Mouse (Mus musculus) liver, embryonic 14.5 days (tissue): Measurements from ENCODE around the gene Uba52. TPM values are rescaled to one million over a fixed set of nuclear protein-coding genes. Genes with fewer than 3 reads are reported as not detected.

Experiments used
- ATAC-seq: fragments of 200-750 bp; cut with Nextera tagmentation; 2 replicates; pipeline ENCODE4 v1.8.0; 2017; ENCODE audit warnings: moderate number of reproducible peaks, mild to moderate bottlenecking, moderate library complexity; ENCODE audit not compliant: insufficient read depth
- DNase-seq, 3 experiments: peaks; one replicate each; pipeline ENCODE4 v3.0.0-alpha.2; 2012 to 2013; ENCODE audit warnings: low read depth in 3 of 3, low spot score in 3 of 3
- H3K27ac ChIP-seq: fragments of 300-500 bp; sonication (generic); 2 replicates; pipeline ENCODE4 v1.5.1; 2014; ENCODE audit warnings: moderate library complexity, mild to moderate bottlenecking, control low read depth, inconsistent platforms
- H3K27me3 ChIP-seq: fragments of 300-500 bp; sonication (generic); 2 replicates; pipeline ENCODE4 v1.6.1; 2014; ENCODE audit warnings: mild to moderate bottlenecking, low read length, moderate library complexity; ENCODE audit not compliant: control insufficient read depth, insufficient read depth
- H3K36me3 ChIP-seq: fragments of 300-500 bp; sonication (generic); replicated peaks from 2 replicates; pipeline ENCODE4 v1.6.1; 2014; ENCODE audit warnings: low read depth; ENCODE audit not compliant: control insufficient read depth, insufficient read depth
- H3K4me1 ChIP-seq, 2 experiments: fragments of 200-500 bp in 1 of 2; fragments of 300-500 bp in 1 of 2; sonication (generic) in 1 of 2; replicated peaks; 2 replicates each; pipeline ENCODE4 v1.6.1; 2012 to 2014; ENCODE audit warnings: antibody characterized with exemption in 1 of 2, inconsistent platforms in 1 of 2, low read length in 1 of 2; ENCODE audit not compliant: control insufficient read depth in 2 of 2, insufficient read depth in 2 of 2
- H3K4me2 ChIP-seq: fragments of 300-500 bp; sonication (generic); 2 replicates; pipeline ENCODE4 v1.6.1; 2014; ENCODE audit warnings: low read depth, mild to moderate bottlenecking, control low read depth, moderate library complexity
- H3K4me3 ChIP-seq, 2 experiments: fragments of 200-500 bp in 1 of 2; fragments of 300-500 bp in 1 of 2; sonication (generic) in 1 of 2; 2 replicates each; pipeline ENCODE4 v1.5.1; 2012 to 2014; ENCODE audit warnings: low read depth in 2 of 2, low read length in 2 of 2, mild to moderate bottlenecking in 2 of 2, control low read depth in 1 of 2, inconsistent platforms in 1 of 2, moderate library complexity in 1 of 2; ENCODE audit not compliant: insufficient read depth in 1 of 2
- H3K9ac ChIP-seq: fragments of 300-500 bp; sonication (generic); replicated peaks from 2 replicates; pipeline ENCODE4 v1.6.1; 2014; ENCODE audit warnings: mild to moderate bottlenecking, control low read depth, moderate library complexity
- H3K9me3 ChIP-seq: fragments of 300-500 bp; sonication (generic); 2 replicates; pipeline ENCODE4 v1.6.1; 2016; ENCODE audit warnings: low read length, mixed read lengths; ENCODE audit not compliant: control insufficient read depth
- CTCF ChIP-seq: IDR thresholded peaks from 2 replicates; pipeline ENCODE4 v1.5.1; 2016; ENCODE audit warnings: antibody characterized with exemption, low read depth, control low read depth
- EP300 ChIP-seq: IDR thresholded peaks from 2 replicates; pipeline ENCODE4 v1.6.1; 2016; ENCODE audit warnings: antibody characterized with exemption, low read depth
- WGBS: fragments of 180-500 bp; shearing (Covaris S2); extraction: QIAGEN DNeasy Blood & Tissue Kit; methylation state at CpG from one replicate; pipeline ENCODE4 v1.1.7; 2014; ENCODE audit not compliant: insufficient replicate concordance; 5-methylcytosine and 5-hydroxymethylcytosine counted together
- polyA plus RNA-seq, 2 experiments: library from polyadenylated mRNA; depleted of rRNA in 1 of 2; stranded (reverse) in 1 of 2; unstranded in 1 of 2; fragments of >200 nt; fragmentation: Nextera tagmentation in 1 of 2; extraction: Ambion mirVana in 1 of 2; gene quantifications; 2 replicates each; pipeline versions ENCODE4 v1.2.1 to v1.2.3; 2012 to 2014

Uba52 gene
- polyA plus RNA-seq, 2 experiments, result 773 to 870 TPM

DNA sequence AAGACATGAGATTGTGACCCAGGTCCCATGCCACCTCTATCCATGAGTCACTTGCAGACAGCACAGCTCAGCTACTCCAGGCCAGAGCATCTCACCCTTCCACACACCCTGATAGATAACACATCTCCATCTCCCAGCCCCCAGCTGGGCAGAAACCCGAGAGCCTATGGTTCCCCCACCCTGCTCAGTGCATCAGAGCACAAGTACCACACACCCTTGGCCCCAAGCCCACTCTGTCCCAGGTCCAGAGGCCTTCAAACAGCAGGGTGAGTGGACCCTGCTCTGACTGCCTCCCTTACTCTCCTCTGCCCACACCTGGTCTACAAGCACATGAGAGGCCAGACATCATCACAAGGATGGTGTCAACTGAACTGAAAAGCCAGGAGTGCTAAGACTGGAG is 42.7 kb downstream of the Uba52 start:
- Histone ChIP-seq H3K27me3 (no peaks in the 10 kb centered on the region), H3K36me3 (no peaks in the 10 kb centered on the region), H3K27ac (no peak overlapping the region), H3K4me3 (no peak overlapping the region), H3K4me1 (peaks cover 0 to 15% of the 10 kb centered on the region in 2 experiments; a peak in 3 of 4 replicates), H3K9ac (no peak overlapping the region), H3K9me3 (no peaks in the 10 kb centered on the region), H3K4me2 (no peak overlapping the region)
- ATAC-seq (no peak), DNase-seq (no peak)
- TF ChIP-seq CTCF (no peak), EP300 (no peak)
- WGBS, result 67% methylated on average over 1 of the region's 1 CpGs

DNA sequence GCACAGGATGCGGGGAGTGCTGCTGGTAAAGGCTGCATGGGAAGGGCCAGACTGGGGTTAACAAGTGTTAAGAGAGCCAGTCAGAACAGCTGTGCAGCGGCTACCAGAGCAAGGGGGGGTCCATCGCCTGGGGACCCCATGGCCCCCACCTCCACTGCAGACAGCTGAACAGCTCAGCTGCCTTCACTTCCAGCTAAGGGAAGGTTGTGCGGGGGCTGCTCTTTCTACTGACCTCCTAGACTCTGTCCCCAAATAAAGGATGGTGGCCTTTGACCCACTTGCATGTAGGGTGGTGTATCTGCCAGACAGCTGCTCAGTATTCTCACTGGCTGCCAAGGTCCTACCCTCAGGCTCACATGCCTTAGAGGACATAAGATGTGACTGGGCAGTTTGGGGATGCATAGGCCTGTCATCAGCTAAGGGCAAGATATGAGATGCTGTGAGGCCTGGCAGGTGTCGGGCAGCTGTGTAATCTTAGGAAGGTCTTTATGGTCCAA is 43.3 kb downstream of the Uba52 start:
- no peak overlapping the region for H3K4me3 ChIP-seq
- WGBS, result 77% methylated on average over 5 of the region's 5 CpGs
- no peak overlapping the region for H3K4me2 ChIP-seq
- H3K27ac ChIP-seq, result no peak overlapping the region
- H3K27me3 ChIP-seq, result no peaks in the 10 kb centered on the region
- H3K9me3 ChIP-seq, result no peaks in the 10 kb centered on the region
- no peak for DNase-seq
- TF ChIP-seq EP300 (no peak), CTCF (no peak)
- no peak overlapping the region for H3K9ac ChIP-seq
- ATAC-seq, result no peak
- no peaks in the 10 kb centered on the region for H3K36me3 ChIP-seq
- peaks cover 0 to 15% of the 10 kb centered on the region in 2 experiments; a peak in 3 of 4 replicates for H3K4me1 ChIP-seq

DNA sequence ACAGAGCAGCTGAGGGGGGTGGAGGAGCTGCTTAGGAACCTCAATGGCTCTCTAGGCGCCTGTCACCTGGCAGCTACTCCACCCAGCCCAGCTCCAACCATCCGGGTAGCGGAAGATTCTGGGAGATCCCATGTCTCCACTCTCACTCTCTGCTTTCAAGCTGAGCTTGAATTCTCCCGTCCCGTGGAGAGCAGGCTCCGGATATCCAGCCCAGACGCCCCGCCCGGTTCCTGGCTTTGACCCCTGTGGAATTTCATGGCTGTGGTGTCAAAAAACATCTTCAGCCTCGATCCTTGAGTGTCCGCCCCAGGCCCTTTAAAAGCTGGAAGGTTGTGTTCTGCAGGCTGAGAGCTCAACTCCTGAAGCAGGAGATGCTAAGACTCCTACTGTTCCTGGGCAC is 43.8 kb downstream of the Uba52 start:
- H3K9me3 ChIP-seq, result no peaks in the 10 kb centered on the region
- H3K9ac ChIP-seq, result no peak overlapping the region
- H3K36me3 ChIP-seq, result no peaks in the 10 kb centered on the region
- DNase-seq (no peak), ATAC-seq (no peak)
- TF ChIP-seq CTCF, result no peak
- TF ChIP-seq EP300, result no peak
- no peak overlapping the region for H3K4me3 ChIP-seq
- 82% methylated on average over 11 of the region's 11 CpGs for WGBS
- no peak overlapping the region for H3K27ac ChIP-seq
- no peak overlapping the region for H3K4me2 ChIP-seq
- H3K27me3 ChIP-seq, result no peaks in the 10 kb centered on the region
- H3K4me1 ChIP-seq, result peaks cover 0 to 15% of the 10 kb centered on the region in 2 experiments; a peak in 3 of 4 replicates

DNA sequence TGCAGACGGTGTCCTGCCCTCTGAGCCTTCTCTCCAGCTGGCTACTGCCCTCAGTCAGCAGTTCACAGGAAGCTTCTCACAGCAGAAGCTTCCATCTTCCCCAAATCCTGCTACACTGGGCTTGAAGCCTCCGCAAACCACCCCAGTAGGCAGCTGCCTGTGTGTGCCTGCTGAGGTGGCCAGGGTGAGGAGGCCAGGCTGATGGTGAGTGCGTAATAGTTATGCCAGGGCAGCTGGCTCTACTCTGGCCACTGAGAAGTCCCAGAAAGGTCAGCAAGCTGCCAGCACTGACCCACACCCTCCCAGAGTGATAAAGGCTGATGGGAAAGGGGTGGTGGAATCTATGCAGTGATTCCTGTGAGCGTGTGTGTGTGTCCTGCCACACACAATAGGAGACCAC is 44.3 kb downstream of the Uba52 start:
- H3K4me2 ChIP-seq, result no peak overlapping the region
- DNase-seq (no peak), ATAC-seq (no peak)
- TF ChIP-seq CTCF (no peak), EP300 (no peak)
- 88% methylated on average over 4 of the region's 4 CpGs for WGBS
- no peak overlapping the region for H3K9ac ChIP-seq
- no peak overlapping the region for H3K4me3 ChIP-seq
- no peaks in the 10 kb centered on the region for H3K27me3 ChIP-seq
- H3K9me3 ChIP-seq, result no peaks in the 10 kb centered on the region
- H3K36me3 ChIP-seq, result no peaks in the 10 kb centered on the region
- peaks cover 0 to 15% of the 10 kb centered on the region in 2 experiments; a peak in 3 of 4 replicates for H3K4me1 ChIP-seq
- H3K27ac ChIP-seq, result no peak overlapping the region

DNA sequence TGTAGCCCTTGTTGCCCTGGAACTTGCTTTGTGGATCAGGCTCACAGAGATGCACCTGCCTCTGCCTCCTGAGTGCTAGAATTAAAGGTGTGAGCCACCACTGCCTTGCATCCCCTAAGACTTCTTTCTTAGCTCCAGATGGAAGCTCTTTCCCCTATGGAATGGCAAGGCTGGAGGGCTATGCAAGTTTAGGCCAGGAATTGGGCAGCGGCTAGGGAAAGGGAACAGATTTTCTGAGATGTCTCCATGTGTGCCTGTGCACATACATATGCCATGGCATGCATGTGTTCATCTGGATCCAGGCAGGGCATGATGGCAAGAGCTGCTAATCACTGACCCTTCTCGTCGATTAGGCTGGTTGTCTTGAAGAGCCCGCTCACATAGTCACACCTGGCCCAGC is 44.9 kb downstream of the Uba52 start:
- no peaks in the 10 kb centered on the region for H3K36me3 ChIP-seq
- H3K4me1 ChIP-seq, result peaks cover 0 to 15% of the 10 kb centered on the region in 2 experiments; a peak in 3 of 4 replicates
- TF ChIP-seq EP300, result no peak
- TF ChIP-seq CTCF, result no peak
- H3K9me3 ChIP-seq, result no peaks in the 10 kb centered on the region
- no peak overlapping the region for H3K4me3 ChIP-seq
- no peak overlapping the region for H3K9ac ChIP-seq
- no peak overlapping the region for H3K27ac ChIP-seq
- ATAC-seq (no peak), DNase-seq (no peak)
- no peak overlapping the region for H3K4me2 ChIP-seq
- 70% methylated on average over 4 of the region's 4 CpGs for WGBS
- H3K27me3 ChIP-seq, result no peaks in the 10 kb centered on the region
